Mouse (Mus musculus): ENCODE data around the gene St5. TPM values are rescaled to one million over a fixed set of nuclear protein-coding genes. Genes with fewer than 3 reads are reported as not detected.

The St5 gene
- polyA plus RNA-seq, 1 experiment from 2014 or later = 18.6 TPM

DNA sequence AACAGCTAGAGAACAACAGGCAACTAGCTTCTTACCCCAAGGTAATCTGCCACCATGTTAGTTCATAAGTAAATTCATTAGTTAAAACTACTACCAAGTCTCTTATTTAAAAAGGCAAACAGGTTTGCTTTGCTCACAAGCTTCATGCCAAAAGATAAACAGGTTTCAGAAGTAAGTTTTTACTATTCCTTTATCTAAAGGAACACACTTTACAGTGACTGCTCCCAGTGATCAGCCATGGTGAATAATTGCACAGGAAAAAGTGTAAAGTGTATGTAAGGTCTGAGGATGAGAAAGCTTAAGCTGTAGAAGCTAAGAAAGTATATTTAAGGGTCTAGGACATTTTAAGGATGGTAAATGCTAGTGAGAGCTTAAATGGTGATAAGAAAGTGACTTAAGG lies 109.4 kb downstream of the St5 start:
- no peaks in the 10 kb centered on the region; the same call in 1 of the 2 replicates for H3K4me1 ChIP-seq (ENCODE audit: control insufficient read depth, insufficient read depth, low read length)
- H3K27me3 ChIP-seq (ENCODE audit: control insufficient read depth, insufficient read depth, low read depth, low read length) = no peaks in the 10 kb centered on the region
- no peak overlapping the region for H3K27ac ChIP-seq (ENCODE audit: low read length)
- ATAC-seq = no peak
- H3K9ac ChIP-seq (ENCODE audit: low read depth, low read length) = no peak overlapping the region
- H3K36me3 ChIP-seq (ENCODE audit: control insufficient read depth, insufficient read depth, low read length) = no peaks in the 10 kb centered on the region
- no peak overlapping the region for H3K4me3 ChIP-seq (ENCODE audit: low read depth, low read length)
- H3K4me2 ChIP-seq (ENCODE audit: low read length) = no peak overlapping the region
- no peaks in the 10 kb centered on the region for H3K9me3 ChIP-seq (replicated peaks; ENCODE audit: control insufficient read depth, low read length, poor library complexity, severe bottlenecking)

DNA sequence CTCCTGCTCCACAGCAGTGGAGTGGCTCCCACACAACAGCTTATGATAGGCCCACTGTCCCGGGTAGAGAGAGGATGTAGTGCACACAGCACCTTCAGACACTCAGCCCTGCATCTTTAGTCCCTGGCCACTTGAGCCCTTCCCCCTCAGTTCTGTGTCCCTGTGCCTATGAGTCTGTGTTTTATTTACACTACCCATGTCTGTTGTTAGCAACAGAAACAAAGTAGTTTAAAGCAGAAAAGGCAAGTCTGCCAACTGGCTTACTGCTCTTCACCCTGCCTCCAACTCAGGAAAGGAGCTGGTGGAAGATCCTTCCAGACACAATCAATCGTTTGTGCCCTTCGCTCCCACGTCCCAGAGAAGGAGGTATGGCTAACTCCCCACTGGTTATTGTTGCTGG lies 111.2 kb downstream of the St5 start:
- ATAC-seq = no peak
- Histone ChIP-seq H3K4me2 (ENCODE audit: low read length) (no peak overlapping the region), H3K36me3 (ENCODE audit: control insufficient read depth, insufficient read depth, low read length) (no peaks in the 10 kb centered on the region), H3K9ac (ENCODE audit: low read depth, low read length) (no peak overlapping the region), H3K27me3 (ENCODE audit: control insufficient read depth, insufficient read depth, low read depth, low read length) (no peaks in the 10 kb centered on the region), H3K4me3 (ENCODE audit: low read depth, low read length) (no peak overlapping the region), H3K27ac (ENCODE audit: low read length) (no peak overlapping the region), H3K4me1 (ENCODE audit: control insufficient read depth, insufficient read depth, low read length) (no peaks in the 10 kb centered on the region; the same call in 1 of the 2 replicates), H3K9me3 (replicated peaks; ENCODE audit: control insufficient read depth, low read length, poor library complexity, severe bottlenecking) (no peaks in the 10 kb centered on the region)
- WGBS = 72% methylated on average over 4 of the region's 4 CpGs

- H3K4me1 ChIP-seq (ENCODE audit: control insufficient read depth, insufficient read depth, low read length) = no peaks in the 10 kb centered on the region; the same call in 1 of the 2 replicates
- H3K27ac ChIP-seq (ENCODE audit: low read length) = no peak overlapping the region
- H3K9me3 ChIP-seq (replicated peaks; ENCODE audit: control insufficient read depth, low read length, poor library complexity, severe bottlenecking) = no peaks in the 10 kb centered on the region
- H3K27me3 ChIP-seq (ENCODE audit: control insufficient read depth, insufficient read depth, low read depth, low read length) = no peaks in the 10 kb centered on the region
- H3K36me3 ChIP-seq (ENCODE audit: control insufficient read depth, insufficient read depth, low read length) = no peaks in the 10 kb centered on the region
- H3K9ac ChIP-seq (ENCODE audit: low read depth, low read length) = no peak overlapping the region
- no peak overlapping the region for H3K4me3 ChIP-seq (ENCODE audit: low read depth, low read length)
- no peak overlapping the region for H3K4me2 ChIP-seq (ENCODE audit: low read length)
- 92% methylated on average over 2 of the region's 2 CpGs for WGBS
- no peak for ATAC-seq
Measured at GRCm38 (mm10) chr7:109590576-109590975, 112.8 kb downstream of the St5 start.

- H3K4me1 ChIP-seq (ENCODE audit: control insufficient read depth, insufficient read depth, low read length) = no peaks in the 10 kb centered on the region; the same call in 1 of the 2 replicates
- no peak overlapping the region for H3K9ac ChIP-seq (ENCODE audit: low read depth, low read length)
- no peak for ATAC-seq
- H3K27me3 ChIP-seq (ENCODE audit: control insufficient read depth, insufficient read depth, low read depth, low read length) = no peaks in the 10 kb centered on the region
- H3K4me3 ChIP-seq (ENCODE audit: low read depth, low read length) = no peak overlapping the region
- H3K36me3 ChIP-seq (ENCODE audit: control insufficient read depth, insufficient read depth, low read length) = no peaks in the 10 kb centered on the region
- 86% methylated on average over 6 of the region's 6 CpGs for WGBS
- H3K4me2 ChIP-seq (ENCODE audit: low read length) = no peak overlapping the region
- H3K9me3 ChIP-seq (replicated peaks; ENCODE audit: control insufficient read depth, low read length, poor library complexity, severe bottlenecking) = no peaks in the 10 kb centered on the region
- H3K27ac ChIP-seq (ENCODE audit: low read length) = no peak overlapping the region
Measured at GRCm38 (mm10) chr7:109588990-109589389, 114.4 kb downstream of the St5 start.

DNA sequence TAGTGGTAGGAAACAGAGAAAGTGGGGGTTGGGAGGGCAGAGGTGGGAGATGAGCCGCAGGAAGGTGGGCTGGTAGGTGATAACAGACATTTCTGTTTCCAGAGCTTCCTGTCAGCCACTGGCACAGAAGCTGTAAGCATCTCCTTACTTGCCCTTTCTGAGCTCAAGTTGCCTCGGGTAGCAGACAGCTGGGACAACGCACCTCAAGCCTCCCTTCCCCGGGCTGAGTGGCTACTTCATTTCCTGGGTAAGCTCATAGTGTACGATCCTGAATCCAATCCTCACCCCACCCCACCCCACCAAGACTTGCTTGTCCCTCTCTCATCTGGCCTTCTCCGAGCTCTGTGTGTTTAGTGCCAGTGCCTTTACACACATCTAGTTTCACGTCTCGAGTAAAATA lies 115.3 kb downstream of the St5 start:
- H3K27ac ChIP-seq (ENCODE audit: low read length) = no peak overlapping the region
- no peak overlapping the region for H3K4me2 ChIP-seq (ENCODE audit: low read length)
- no peak for ATAC-seq
- H3K4me3 ChIP-seq (ENCODE audit: low read depth, low read length) = no peak overlapping the region
- no peak overlapping the region for H3K9ac ChIP-seq (ENCODE audit: low read depth, low read length)
- H3K36me3 ChIP-seq (ENCODE audit: control insufficient read depth, insufficient read depth, low read length) = no peaks in the 10 kb centered on the region
- no peaks in the 10 kb centered on the region; the same call in 1 of the 2 replicates for H3K4me1 ChIP-seq (ENCODE audit: control insufficient read depth, insufficient read depth, low read length)
- H3K27me3 ChIP-seq (ENCODE audit: control insufficient read depth, insufficient read depth, low read depth, low read length) = no peaks in the 10 kb centered on the region
- no peaks in the 10 kb centered on the region for H3K9me3 ChIP-seq (replicated peaks; ENCODE audit: control insufficient read depth, low read length, poor library complexity, severe bottlenecking)
- WGBS = 91% methylated on average over 8 of the region's 8 CpGs

GRCm38 (mm10) chr7:109584467-109584866 lies 118.9 kb downstream of the St5 start:
- no peak for ATAC-seq
- WGBS = 89% methylated on average over 1 of the region's 1 CpGs
- H3K36me3 ChIP-seq (ENCODE audit: control insufficient read depth, insufficient read depth, low read length) = no peaks in the 10 kb centered on the region
- peaks cover 1% of the 10 kb centered on the region for H3K4me1 ChIP-seq (ENCODE audit: control insufficient read depth, insufficient read depth, low read length)
- H3K27ac ChIP-seq (ENCODE audit: low read length) = no peak overlapping the region
- H3K4me3 ChIP-seq (ENCODE audit: low read depth, low read length) = no peak overlapping the region
- H3K9ac ChIP-seq (ENCODE audit: low read depth, low read length) = no peak overlapping the region
- H3K9me3 ChIP-seq (replicated peaks; ENCODE audit: control insufficient read depth, low read length, poor library complexity, severe bottlenecking) = no peaks in the 10 kb centered on the region
- H3K27me3 ChIP-seq (ENCODE audit: control insufficient read depth, insufficient read depth, low read depth, low read length) = no peaks in the 10 kb centered on the region
- no peak overlapping the region for H3K4me2 ChIP-seq (ENCODE audit: low read length)

DNA sequence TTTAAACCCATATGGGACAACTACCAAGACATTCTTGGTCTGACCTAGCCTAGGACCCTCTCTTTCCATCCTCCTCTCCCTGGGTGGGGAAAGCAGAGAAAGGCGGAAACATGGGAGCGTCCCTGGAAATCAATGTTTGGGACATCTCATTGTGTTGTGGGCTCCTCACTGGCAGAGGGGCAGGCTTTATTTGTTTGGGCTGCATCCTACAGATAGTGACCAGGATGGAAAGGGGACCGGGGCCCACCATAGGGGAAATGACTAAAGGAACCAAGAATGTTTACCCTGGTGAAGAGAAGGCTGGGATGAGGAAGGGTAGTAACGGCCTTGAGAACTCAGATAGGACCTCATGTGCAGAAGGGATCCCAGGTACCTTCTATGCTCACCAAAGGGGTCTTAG lies 122.9 kb downstream of the St5 start:
- WGBS = 76% methylated on average over 4 of the region's 4 CpGs
- no peak for ATAC-seq
- no peaks in the 10 kb centered on the region for H3K36me3 ChIP-seq (ENCODE audit: control insufficient read depth, insufficient read depth, low read length)
- H3K27me3 ChIP-seq (ENCODE audit: control insufficient read depth, insufficient read depth, low read depth, low read length) = no peaks in the 10 kb centered on the region
- no peak overlapping the region for H3K9ac ChIP-seq (ENCODE audit: low read depth, low read length)
- no peak overlapping the region for H3K4me2 ChIP-seq (ENCODE audit: low read length)
- no peaks in the 10 kb centered on the region for H3K9me3 ChIP-seq (replicated peaks; ENCODE audit: control insufficient read depth, low read length, poor library complexity, severe bottlenecking)
- no peak overlapping the region for H3K4me3 ChIP-seq (ENCODE audit: low read depth, low read length)
- H3K27ac ChIP-seq (ENCODE audit: low read length) = no peak overlapping the region
- H3K4me1 ChIP-seq (ENCODE audit: control insufficient read depth, insufficient read depth, low read length) = peaks cover 4% of the 10 kb centered on the region

GRCm38 (mm10) chr7:109579585-109580307 lies 123.7 kb downstream of the St5 start:
- H3K27me3 ChIP-seq (ENCODE audit: control insufficient read depth, insufficient read depth, low read depth, low read length) = no peaks in the 10 kb centered on the region
- H3K27ac ChIP-seq (ENCODE audit: low read length) = peak overlapping the region; percentile 44; the same call in 1 of the 2 replicates
- WGBS = 37% methylated on average over 6 of the region's 6 CpGs
- no peak overlapping the region for H3K9ac ChIP-seq (ENCODE audit: low read depth, low read length)
- H3K4me1 ChIP-seq (ENCODE audit: control insufficient read depth, insufficient read depth, low read length) = peaks cover 4% of the 10 kb centered on the region
- no peaks in the 10 kb centered on the region for H3K9me3 ChIP-seq (replicated peaks; ENCODE audit: control insufficient read depth, low read length, poor library complexity, severe bottlenecking)
- ATAC-seq = peak; percentile 59; the same call in 1 of the 2 replicates
- H3K4me3 ChIP-seq (ENCODE audit: low read depth, low read length) = no peak overlapping the region
- no peaks in the 10 kb centered on the region for H3K36me3 ChIP-seq (ENCODE audit: control insufficient read depth, insufficient read depth, low read length)
- no peak overlapping the region for H3K4me2 ChIP-seq (ENCODE audit: low read length)

DNA sequence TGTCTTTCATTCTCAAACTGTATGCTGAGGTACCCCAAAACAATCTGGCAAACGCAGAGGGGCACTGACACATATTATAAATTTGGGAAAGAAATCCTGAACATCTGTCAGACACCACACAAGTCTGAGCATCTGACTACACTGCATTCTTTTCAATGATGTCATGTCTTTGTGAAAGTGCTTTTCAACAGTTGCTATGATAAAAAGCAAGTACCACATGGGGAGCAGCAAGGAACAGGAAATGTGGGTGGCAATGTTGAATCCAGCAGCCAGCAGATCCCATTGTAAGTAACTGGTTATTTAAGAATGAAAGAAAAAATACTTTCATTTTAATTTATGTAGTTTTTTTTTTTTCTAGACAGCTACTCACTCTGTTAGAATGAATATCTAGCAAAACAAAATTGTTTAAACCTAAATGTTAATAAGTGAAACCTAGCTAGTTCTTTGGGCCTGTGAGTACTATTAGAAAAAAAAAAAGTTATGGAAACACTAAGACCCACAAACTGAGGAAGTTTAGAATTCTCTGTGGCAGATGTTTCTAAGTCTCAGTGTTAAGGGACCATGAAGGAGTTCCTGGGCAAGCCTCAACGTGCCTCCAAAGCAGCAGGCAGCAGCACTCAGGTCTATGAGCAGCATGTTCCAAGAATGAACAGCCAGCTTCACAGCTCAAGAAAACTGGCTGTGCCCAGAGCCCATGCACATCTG lies 124.4 kb downstream of the St5 start:
- no peaks in the 10 kb centered on the region for H3K36me3 ChIP-seq (ENCODE audit: control insufficient read depth, insufficient read depth, low read length)
- peaks cover 4% of the 10 kb centered on the region for H3K4me1 ChIP-seq (ENCODE audit: control insufficient read depth, insufficient read depth, low read length)
- peak overlapping the region; percentile 44; the same call in 1 of the 2 replicates for H3K27ac ChIP-seq (ENCODE audit: low read length)
- H3K9me3 ChIP-seq (replicated peaks; ENCODE audit: control insufficient read depth, low read length, poor library complexity, severe bottlenecking) = no peaks in the 10 kb centered on the region
- no peak for ATAC-seq
- no peak overlapping the region for H3K4me2 ChIP-seq (ENCODE audit: low read length)
- no peak overlapping the region for H3K9ac ChIP-seq (ENCODE audit: low read depth, low read length)
- 31% methylated on average over 2 of the region's 2 CpGs for WGBS
- H3K4me3 ChIP-seq (ENCODE audit: low read depth, low read length) = no peak overlapping the region
- H3K27me3 ChIP-seq (ENCODE audit: control insufficient read depth, insufficient read depth, low read depth, low read length) = no peaks in the 10 kb centered on the region

Measured in midbrain, embryonic 16.5 days (tissue).